Mouse (Mus musculus) limb, embryonic 11.5 days (tissue): ENCODE measurements at regions not wholly inside any gene's neighbourhood (a gene's known extent, or its start where the extent isn't known, plus 50 kb on each side); places are given as distances from the start of the nearest gene placed in this dataset.

Experiments used
- ATAC-seq: fragments of 200-750 bp; cut with Nextera tagmentation; 2 replicates; pipeline ENCODE4 v1.8.0; 2017; ENCODE audit warnings: low read depth; ENCODE audit not compliant: insufficient number of reproducible peaks, low FRiP score, low TSS enrichment
- DNase-seq: peaks from one replicate; pipeline ENCODE4 v3.0.0-alpha.2; 2015; ENCODE audit warnings: low spot score
- H3K27ac ChIP-seq: fragments of 300-500 bp; sonication (generic); replicated peaks from 2 replicates; pipeline ENCODE4 v1.5.1; 2014; ENCODE audit warnings: low read depth, mild to moderate bottlenecking, low read length
- H3K27me3 ChIP-seq: fragments of 300-500 bp; sonication (generic); 2 replicates; pipeline ENCODE4 v1.6.1; 2014; ENCODE audit warnings: mild to moderate bottlenecking, low read length, mixed read lengths; ENCODE audit not compliant: control insufficient read depth, insufficient read depth
- H3K36me3 ChIP-seq: fragments of 300-500 bp; sonication (generic); 2 replicates; pipeline ENCODE4 v1.6.1; 2014; ENCODE audit warnings: mild to moderate bottlenecking, low read length, moderate library complexity, mixed read lengths; ENCODE audit not compliant: control insufficient read depth, insufficient read depth
- H3K4me1 ChIP-seq: fragments of 300-500 bp; sonication (generic); 2 replicates; pipeline ENCODE4 v1.6.1; 2014; ENCODE audit warnings: low read length, mixed read lengths; ENCODE audit not compliant: control insufficient read depth, insufficient read depth
- H3K4me2 ChIP-seq: fragments of 300-500 bp; sonication (generic); 2 replicates; pipeline ENCODE4 v1.6.1; 2014; ENCODE audit warnings: low read depth, mild to moderate bottlenecking, moderate library complexity; ENCODE audit not compliant: severe bottlenecking
- H3K4me3 ChIP-seq: fragments of 300-500 bp; sonication (generic); 2 replicates; pipeline ENCODE4 v1.5.1; 2014; ENCODE audit warnings: low read depth, low read length
- H3K9ac ChIP-seq: fragments of 300-500 bp; sonication (generic); 2 replicates; pipeline ENCODE4 v1.6.1; 2014; ENCODE audit warnings: mild to moderate bottlenecking, low read length
- H3K9me3 ChIP-seq: fragments of 300-500 bp; sonication (generic); 2 replicates; pipeline ENCODE4 v1.6.1; 2016; ENCODE audit warnings: low read length; ENCODE audit not compliant: control insufficient read depth
- WGBS: fragments of 180-500 bp; shearing (Covaris S2); extraction: QIAGEN DNeasy Blood & Tissue Kit; methylation state at CpG from one replicate; pipeline ENCODE4 v1.1.7; 2014; 5-methylcytosine and 5-hydroxymethylcytosine counted together

GRCm38 (mm10) chr10:42069751-42070150 lies 51.5 kb upstream of the Armc2 start:
- no peak overlapping the region for H3K4me2 ChIP-seq
- no peak overlapping the region for H3K4me3 ChIP-seq
- H3K27ac ChIP-seq, result no peak overlapping the region
- DNase-seq (no peak), ATAC-seq (no peak)
- no peaks in the 10 kb centered on the region for H3K27me3 ChIP-seq
- WGBS, result 90% methylated on average over 8 of the region's 8 CpGs
- H3K9me3 ChIP-seq, result no peaks in the 10 kb centered on the region
- H3K36me3 ChIP-seq, result no peaks in the 10 kb centered on the region
- peaks cover 5% of the 10 kb centered on the region for H3K4me1 ChIP-seq
- no peak overlapping the region for H3K9ac ChIP-seq

GRCm38 (mm10) chr10:42068497-42068896 lies 50.3 kb upstream of the Armc2 start:
- Histone ChIP-seq H3K27ac (no peak overlapping the region), H3K9me3 (no peaks in the 10 kb centered on the region), H3K4me2 (no peak overlapping the region), H3K36me3 (no peaks in the 10 kb centered on the region), H3K4me1 (peaks cover 7% of the 10 kb centered on the region), H3K4me3 (no peak overlapping the region), H3K9ac (no peak overlapping the region), H3K27me3 (no peaks in the 10 kb centered on the region)
- WGBS, result 80% methylated on average over 2 of the region's 2 CpGs
- ATAC-seq (no peak), DNase-seq (no peak)
